Mouse (Mus musculus): ENCODE results near the gene Ppp1r12b.

DNA sequence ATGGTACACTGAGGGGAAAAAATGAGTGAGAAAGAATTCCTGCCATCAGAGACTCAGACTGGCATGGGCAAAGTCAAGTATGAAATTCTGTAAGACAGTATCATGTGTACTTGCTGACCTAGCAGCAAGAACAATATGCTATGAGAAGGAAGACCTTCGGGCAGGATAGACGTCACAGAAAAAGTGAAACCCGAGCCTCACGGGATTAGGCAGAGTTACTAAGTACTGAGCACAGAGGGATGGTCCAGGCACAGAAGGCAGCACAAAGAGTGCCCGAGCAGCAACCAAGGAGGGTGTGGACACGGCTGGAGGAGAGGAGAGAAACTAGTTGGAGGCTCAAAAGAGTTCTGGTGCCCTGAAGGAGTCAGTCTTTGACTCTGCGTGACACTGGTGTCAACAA, 23.3 kb downstream of the Ppp1r12b start:
- no peak for TF ChIP-seq POLR2A (IDR thresholded peaks at IDR 0.05; ENCODE audit: borderline replicate concordance, insufficient read depth, low read length)
- no peak for TF ChIP-seq CTCF (IDR thresholded peaks at IDR 0.05; ENCODE audit: borderline replicate concordance, insufficient read depth, low read depth, low read length)
